Mouse (Mus musculus) limb, embryonic 12.5 days (tissue): ENCODE data around the gene Cavin3. TPM values are rescaled to one million over a fixed set of nuclear protein-coding genes. Genes with fewer than 3 reads are reported as not detected.
"Not testable (repeated sequence)": the region's sequence is repeated elsewhere in the genome, so short reads cannot be mapped to it uniquely, and the experiment has no call there.

Experiments
- ATAC-seq: fragments of 200-750 bp; cut with Nextera tagmentation; 2 replicates; pipeline ENCODE4 v1.8.0; 2017; ENCODE audit warnings: low read depth, moderate TSS enrichment; ENCODE audit not compliant: insufficient number of reproducible peaks, insufficient read depth, low FRiP score, low TSS enrichment
- H3K27ac ChIP-seq: fragments of 300-500 bp; sonication (generic); 2 replicates; pipeline ENCODE4 v1.5.1; 2016; ENCODE audit warnings: mild to moderate bottlenecking, moderate library complexity
- H3K27me3 ChIP-seq: fragments of 300-500 bp; sonication (generic); 2 replicates; pipeline ENCODE4 v1.6.1; 2016; ENCODE audit warnings: mild to moderate bottlenecking, moderate library complexity
- H3K36me3 ChIP-seq: fragments of 300-500 bp; sonication (generic); 2 replicates; pipeline ENCODE4 v1.6.1; 2016; ENCODE audit warnings: mild to moderate bottlenecking, moderate library complexity
- H3K4me1 ChIP-seq: fragments of 300-500 bp; sonication (generic); replicated peaks from 2 replicates; pipeline ENCODE4 v1.6.1; 2016
- H3K4me2 ChIP-seq: fragments of 300-500 bp; sonication (generic); 2 replicates; pipeline ENCODE4 v1.6.1; 2016; ENCODE audit warnings: mild to moderate bottlenecking, moderate library complexity
- H3K4me3 ChIP-seq: fragments of 300-500 bp; sonication (generic); replicated peaks from 2 replicates; pipeline ENCODE4 v1.5.1; 2016; ENCODE audit warnings: mild to moderate bottlenecking
- H3K9ac ChIP-seq: fragments of 300-500 bp; sonication (generic); replicated peaks from 2 replicates; pipeline ENCODE4 v1.6.1; 2016; ENCODE audit warnings: mild to moderate bottlenecking, moderate library complexity
- H3K9me3 ChIP-seq: fragments of 300-500 bp; sonication (generic); 2 replicates; pipeline ENCODE4 v1.6.1; 2016; ENCODE audit warnings: mild to moderate bottlenecking, moderate library complexity
- WGBS: fragments of 180-500 bp; shearing (Covaris S2); methylation state at CpG from one replicate; pipeline ENCODE4 v1.1.7; 2016; 5-methylcytosine and 5-hydroxymethylcytosine counted together
- polyA plus RNA-seq: library from polyadenylated mRNA; unstranded; fragments of >200 nt; fragmentation: Nextera tagmentation; extraction: Ambion mirVana; gene quantifications from 2 replicates; pipeline ENCODE4 v1.2.1, GENCODE M21; 2016

Cavin3 gene
- polyA plus RNA-seq, 1 experiment from 2014 or later = 23.2 TPM

GRCm38 (mm10) chr7:105458546-105458945 is 23.6 kb downstream of the Cavin3 start:
- no peaks in the 10 kb centered on the region for H3K27me3 ChIP-seq
- ATAC-seq = no peak
- no peak overlapping the region for H3K9ac ChIP-seq
- no peak overlapping the region for H3K4me3 ChIP-seq
- H3K4me1 ChIP-seq = no peaks in the 10 kb centered on the region
- H3K4me2 ChIP-seq = no peak overlapping the region
- no peak overlapping the region for H3K27ac ChIP-seq
- no peaks in the 10 kb centered on the region for H3K36me3 ChIP-seq
- no peaks in the 10 kb centered on the region for H3K9me3 ChIP-seq

- not testable (repeated sequence) for H3K4me2 ChIP-seq, H3K36me3 ChIP-seq, H3K4me1 ChIP-seq, H3K9ac ChIP-seq, ATAC-seq, H3K27me3 ChIP-seq, H3K9me3 ChIP-seq, H3K4me3 ChIP-seq, H3K27ac ChIP-seq
- 91% methylated on average over 4 of the region's 4 CpGs for WGBS
Observed at GRCm38 (mm10) chr7:105453345-105453744, 28.8 kb downstream of the Cavin3 start.

- Histone ChIP-seq H3K4me1 (no peaks in the 10 kb centered on the region), H3K27ac (no peak overlapping the region), H3K9ac (no peak overlapping the region), H3K4me2 (no peak overlapping the region), H3K4me3 (no peak overlapping the region), H3K36me3 (no peaks in the 10 kb centered on the region), H3K27me3 (no peaks in the 10 kb centered on the region), H3K9me3 (no peaks in the 10 kb centered on the region)
- 75% methylated on average over 3 of the region's 3 CpGs for WGBS
- no peak for ATAC-seq
Observed at GRCm38 (mm10) chr7:105445076-105445475, 37.0 kb downstream of the Cavin3 start.

- Histone ChIP-seq H3K27me3 (no peaks in the 10 kb centered on the region), H3K36me3 (no peaks in the 10 kb centered on the region), H3K27ac (no peak overlapping the region), H3K9ac (no peak overlapping the region), H3K4me2 (no peak overlapping the region), H3K9me3 (no peaks in the 10 kb centered on the region), H3K4me3 (no peak overlapping the region), H3K4me1 (no peaks in the 10 kb centered on the region)
- no peak for ATAC-seq
- 65% methylated on average over 4 of the region's 4 CpGs for WGBS
Observed at GRCm38 (mm10) chr7:105441426-105441825, 40.7 kb downstream of the Cavin3 start.

GRCm38 (mm10) chr7:105437979-105438772 is 43.9 kb downstream of the Cavin3 start:
- Histone ChIP-seq H3K4me3 (no peak overlapping the region), H3K4me2 (no peak overlapping the region), H3K27me3 (no peaks in the 10 kb centered on the region), H3K9me3 (no peaks in the 10 kb centered on the region), H3K36me3 (no peaks in the 10 kb centered on the region), H3K27ac (no peak overlapping the region), H3K4me1 (no peaks in the 10 kb centered on the region), H3K9ac (no peak overlapping the region)
- 64% methylated on average over 7 of the region's 7 CpGs for WGBS
- ATAC-seq = no peak

- no peak for ATAC-seq
Observed at GRCm38 (mm10) chr7:105434798-105435197, 47.3 kb downstream of the Cavin3 start.

GRCm38 (mm10) chr7:105433859-105434258 is 48.2 kb downstream of the Cavin3 start:
- no peak overlapping the region for H3K4me3 ChIP-seq
- WGBS = 83% methylated on average over 17 of the region's 17 CpGs
- H3K9ac ChIP-seq = no peak overlapping the region
- no peak for ATAC-seq
- H3K27me3 ChIP-seq = peaks cover 2% of the 10 kb centered on the region; the same call in 1 of the 2 replicates
- H3K36me3 ChIP-seq = no peaks in the 10 kb centered on the region
- no peaks in the 10 kb centered on the region for H3K9me3 ChIP-seq
- no peak overlapping the region for H3K27ac ChIP-seq
- H3K4me2 ChIP-seq = no peak overlapping the region
- no peaks in the 10 kb centered on the region for H3K4me1 ChIP-seq

More at GRCm38 (mm10) chr7:105434798-105435197, 47.3 kb downstream of the Cavin3 start:
- no peak overlapping the region for H3K4me3 ChIP-seq
- H3K36me3 ChIP-seq = no peaks in the 10 kb centered on the region
- H3K27me3 ChIP-seq = peaks cover 2% of the 10 kb centered on the region; the same call in 1 of the 2 replicates
- no peaks in the 10 kb centered on the region for H3K4me1 ChIP-seq
- H3K9ac ChIP-seq = no peak overlapping the region
- H3K9me3 ChIP-seq = no peaks in the 10 kb centered on the region
- H3K27ac ChIP-seq = no peak overlapping the region
- 83% methylated on average over 22 of the region's 22 CpGs for WGBS
- no peak overlapping the region for H3K4me2 ChIP-seq

GRCm38 (mm10) chr7:105432058-105432457 is 50.0 kb downstream of the Cavin3 start:
- Histone ChIP-seq H3K9me3 (no peaks in the 10 kb centered on the region), H3K27me3 (peaks cover 17% of the 10 kb centered on the region), H3K4me2 (no peak overlapping the region), H3K4me1 (no peaks in the 10 kb centered on the region), H3K9ac (no peak overlapping the region), H3K4me3 (no peak overlapping the region), H3K36me3 (no peaks in the 10 kb centered on the region), H3K27ac (no peak overlapping the region)
- no peak for ATAC-seq
- WGBS = 39% methylated on average over 1 of the region's 1 CpGs

Other genes with a start within 250 kb of the Cavin3 start
- not detected in 2 replicates for gene Olfr688, start 194.2 kb downstream of the Cavin3 start, polyA plus RNA-seq
- not detected in 2 replicates for gene Olfr689, start 171.1 kb downstream of the Cavin3 start, polyA plus RNA-seq
- gene Olfr690, start 148.2 kb downstream of the Cavin3 start, polyA plus RNA-seq = not detected in 2 replicates
- gene Olfr691, start 140.0 kb downstream of the Cavin3 start, polyA plus RNA-seq = not detected in 2 replicates
- gene Olfr692, start 114.1 kb downstream of the Cavin3 start, polyA plus RNA-seq = not detected in 2 replicates
- not detected in 2 replicates for gene Gm5901, start 107.3 kb downstream of the Cavin3 start, polyA plus RNA-seq
- 45.5 and 47.8 TPM in 2 replicates for gene Fam160a2, start 82.2 kb downstream of the Cavin3 start, polyA plus RNA-seq
- gene Cnga4, start 77.7 kb downstream of the Cavin3 start, polyA plus RNA-seq = not detected in 2 replicates
- gene Cckbr, start 56.6 kb downstream of the Cavin3 start, polyA plus RNA-seq = not detected in 2 replicates
- gene Smpd1, start 72.1 kb upstream of the Cavin3 start, polyA plus RNA-seq = 29.9 and 31.4 TPM in 2 replicates
- 62.7 and 66.4 TPM in 2 replicates for gene Apbb1, start 99.4 kb upstream of the Cavin3 start, polyA plus RNA-seq
- 0.23 and 0.37 TPM in 2 replicates for gene Hpx, start 117.8 kb upstream of the Cavin3 start, polyA plus RNA-seq
- 34.4 and 37.4 TPM in 2 replicates for gene Trim3, start 151.3 kb upstream of the Cavin3 start, polyA plus RNA-seq
- 167 and 168 TPM in 2 replicates for gene Timm10b, start 157.8 kb upstream of the Cavin3 start, polyA plus RNA-seq
- gene Arfip2, start 158.1 kb upstream of the Cavin3 start, polyA plus RNA-seq = 72.8 and 77.2 TPM in 2 replicates
- gene Gm45799, start 158.3 kb upstream of the Cavin3 start, polyA plus RNA-seq = 9.9 and 13.9 TPM in 2 replicates
- gene Dnhd1, start 168.5 kb upstream of the Cavin3 start, polyA plus RNA-seq = 1.2 and 1.5 TPM in 2 replicates